Mouse (Mus musculus): Measurements from ENCODE around the gene Pfn1. TPM values are rescaled to one million over a fixed set of nuclear protein-coding genes. Genes with fewer than 3 reads are reported as not detected.

Gene Pfn1
- polyA plus RNA-seq, 1 experiment from 2014 or later: 1,399 TPM

GRCm38 (mm10) chr11:70654923-70655570, 603 bp upstream of the Pfn1 start:
- WGBS: 0% methylated on average over 47 of the region's 48 CpGs
- Histone ChIP-seq H3K9ac (ENCODE audit: low read length) (peak overlapping the region; percentile 98), H3K9me3 (ENCODE audit: control insufficient read depth, low read length) (no peaks in the 10 kb centered on the region), H3K4me2 (ENCODE audit: low read depth) (peak overlapping the region; percentile 86), H3K36me3 (ENCODE audit: control insufficient read depth, insufficient read depth, low read length) (peaks cover 10% of the 10 kb centered on the region; the same call in 1 of the 2 replicates), H3K27ac (ENCODE audit: low read depth, low read length) (peak overlapping the region; percentile 97), H3K4me3 (ENCODE audit: low read depth, low read length) (peak overlapping the region; percentile 100), H3K27me3 (ENCODE audit: control insufficient read depth, insufficient read depth, low read length) (no peaks in the 10 kb centered on the region), H3K4me1 (ENCODE audit: control insufficient read depth, insufficient read depth, low read length) (peaks cover 24% of the 10 kb centered on the region)
- peak; percentile 90 for DNase-seq (ENCODE audit: low spot score)
- peak; percentile 49 for ATAC-seq (ENCODE audit: insufficient read depth, low FRiP score, low TSS enrichment)

- H3K4me3 ChIP-seq (ENCODE audit: low read depth, low read length): peak overlapping the region; percentile 100
- H3K4me1 ChIP-seq (ENCODE audit: control insufficient read depth, insufficient read depth, low read length): peaks cover 24% of the 10 kb centered on the region
- 1% methylated on average over 45 of the region's 63 CpGs for WGBS
- H3K27ac ChIP-seq (ENCODE audit: low read depth, low read length): peak overlapping the region; percentile 97
- H3K9ac ChIP-seq (ENCODE audit: low read length): peak overlapping the region; percentile 98
- no peaks in the 10 kb centered on the region for H3K27me3 ChIP-seq (ENCODE audit: control insufficient read depth, insufficient read depth, low read length)
- H3K36me3 ChIP-seq (ENCODE audit: control insufficient read depth, insufficient read depth, low read length): peaks cover 13% of the 10 kb centered on the region
- H3K9me3 ChIP-seq (ENCODE audit: control insufficient read depth, low read length): no peaks in the 10 kb centered on the region
- H3K4me2 ChIP-seq (ENCODE audit: low read depth): peak overlapping the region; percentile 86
- DNase-seq (ENCODE audit: low spot score): peak; percentile 80
- ATAC-seq (ENCODE audit: insufficient read depth, low FRiP score, low TSS enrichment): peak; percentile 60
Observed at GRCm38 (mm10) chr11:70653345-70654197, 873 bp downstream of the Pfn1 start.

DNA sequence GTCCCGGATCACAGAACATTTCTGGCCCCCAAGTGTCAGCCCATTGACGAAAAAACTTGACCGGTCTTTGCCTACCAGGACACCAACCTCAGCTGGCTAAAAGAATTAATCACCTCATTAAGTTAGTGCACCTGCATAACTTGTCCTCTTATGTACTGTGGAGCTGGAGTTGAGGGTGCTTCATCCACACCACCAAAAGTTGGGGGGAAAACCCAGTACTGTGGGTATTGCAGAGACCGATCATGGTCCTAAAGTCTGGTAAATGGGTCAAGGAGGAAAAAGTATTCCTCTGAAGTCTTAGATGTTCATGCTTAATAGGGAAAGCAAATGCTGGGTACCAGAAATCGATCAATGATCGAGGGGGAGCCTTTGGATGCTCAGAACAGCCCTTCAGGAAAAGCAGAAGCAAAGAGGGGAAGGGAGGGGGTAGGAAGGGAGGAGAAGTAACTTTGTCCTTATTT, 1.5 kb downstream of the Pfn1 start:
- Histone ChIP-seq H3K4me2 (ENCODE audit: low read depth) (peak overlapping the region; percentile 86), H3K27ac (ENCODE audit: low read depth, low read length) (peak overlapping the region; percentile 97; the same call in 1 of the 2 replicates), H3K9ac (ENCODE audit: low read length) (peak overlapping the region; percentile 98), H3K27me3 (ENCODE audit: control insufficient read depth, insufficient read depth, low read length) (no peaks in the 10 kb centered on the region), H3K36me3 (ENCODE audit: control insufficient read depth, insufficient read depth, low read length) (peaks cover 13% of the 10 kb centered on the region), H3K4me1 (ENCODE audit: control insufficient read depth, insufficient read depth, low read length) (peaks cover 30% of the 10 kb centered on the region), H3K9me3 (ENCODE audit: control insufficient read depth, low read length) (no peaks in the 10 kb centered on the region), H3K4me3 (ENCODE audit: low read depth, low read length) (peak overlapping the region; percentile 100)
- 66% methylated on average over 6 of the region's 6 CpGs for WGBS
- no peak for DNase-seq (ENCODE audit: low spot score)
- ATAC-seq (ENCODE audit: insufficient read depth, low FRiP score, low TSS enrichment): no peak

- DNase-seq (ENCODE audit: low spot score) (no peak), ATAC-seq (ENCODE audit: insufficient read depth, low FRiP score, low TSS enrichment) (no peak)
- H3K9ac ChIP-seq (ENCODE audit: low read length): peak overlapping the region; percentile 98; the same call in 1 of the 2 replicates
- H3K4me3 ChIP-seq (ENCODE audit: low read depth, low read length): peak overlapping the region; percentile 100
- H3K4me1 ChIP-seq (ENCODE audit: control insufficient read depth, insufficient read depth, low read length): peaks cover 33% of the 10 kb centered on the region
- H3K9me3 ChIP-seq (ENCODE audit: control insufficient read depth, low read length): no peaks in the 10 kb centered on the region
- peak overlapping the region; percentile 86 for H3K4me2 ChIP-seq (ENCODE audit: low read depth)
- no peak overlapping the region for H3K27ac ChIP-seq (ENCODE audit: low read depth, low read length)
- no peaks in the 10 kb centered on the region for H3K27me3 ChIP-seq (ENCODE audit: control insufficient read depth, insufficient read depth, low read length)
- 70% methylated on average over 12 of the region's 12 CpGs for WGBS
- peaks cover 13% of the 10 kb centered on the region for H3K36me3 ChIP-seq (ENCODE audit: control insufficient read depth, insufficient read depth, low read length)
Observed at GRCm38 (mm10) chr11:70652029-70652883, 2.2 kb downstream of the Pfn1 start.

- Histone ChIP-seq H3K9me3 (ENCODE audit: control insufficient read depth, low read length) (no peaks in the 10 kb centered on the region), H3K27ac (ENCODE audit: low read depth, low read length) (no peak overlapping the region), H3K4me1 (ENCODE audit: control insufficient read depth, insufficient read depth, low read length) (peaks cover 27% of the 10 kb centered on the region), H3K9ac (ENCODE audit: low read length) (no peak overlapping the region), H3K36me3 (ENCODE audit: control insufficient read depth, insufficient read depth, low read length) (peaks cover 13% of the 10 kb centered on the region), H3K4me3 (ENCODE audit: low read depth, low read length) (no peak overlapping the region), H3K4me2 (ENCODE audit: low read depth) (no peak overlapping the region), H3K27me3 (ENCODE audit: control insufficient read depth, insufficient read depth, low read length) (no peaks in the 10 kb centered on the region)
- no peak for ATAC-seq (ENCODE audit: insufficient read depth, low FRiP score, low TSS enrichment)
- 87% methylated on average over 2 of the region's 2 CpGs for WGBS
- DNase-seq (ENCODE audit: low spot score): no peak
Observed at GRCm38 (mm10) chr11:70651391-70651790, 3.1 kb downstream of the Pfn1 start.

DNA sequence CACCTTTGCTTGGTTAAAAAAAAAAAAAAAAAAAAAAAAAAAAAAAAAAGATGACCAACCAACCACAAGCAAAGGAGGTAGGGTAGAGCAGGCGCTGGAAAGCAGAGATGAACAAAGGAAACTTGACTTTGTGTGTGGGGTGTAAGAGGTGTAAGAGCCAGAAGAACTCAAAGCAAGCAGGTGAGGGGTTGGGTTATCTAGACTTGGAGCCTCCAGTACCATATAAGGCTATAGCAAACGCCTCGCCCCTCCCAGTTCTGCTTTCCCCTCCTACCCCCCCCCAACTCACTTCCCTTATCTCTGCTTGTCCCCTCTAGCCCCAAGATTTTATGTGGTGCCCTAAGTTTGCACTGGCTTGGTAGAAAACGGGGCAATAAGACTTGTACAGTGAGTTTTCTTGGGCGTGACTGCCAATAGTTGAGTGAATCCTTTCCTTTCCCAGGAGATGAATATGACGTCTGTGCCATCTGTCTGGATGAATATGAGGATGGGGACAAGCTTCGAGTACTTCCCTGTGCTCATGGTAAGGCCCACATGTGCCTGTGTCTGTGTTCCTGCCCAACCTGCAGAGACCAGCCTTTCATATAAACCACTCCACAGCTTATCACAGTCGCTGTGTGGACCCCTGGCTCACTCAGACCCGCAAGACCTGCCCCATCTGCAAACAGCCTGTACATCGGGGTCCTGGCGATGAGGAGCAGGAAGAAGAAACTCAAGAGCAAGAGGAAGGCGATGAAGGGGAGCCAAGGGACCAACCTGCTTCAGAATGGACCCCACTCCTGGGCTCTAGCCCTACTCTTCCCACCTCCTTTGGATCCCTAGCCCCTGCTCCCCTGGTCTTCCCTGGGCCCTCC, 3.9 kb downstream of the Pfn1 start:
- Histone ChIP-seq H3K4me2 (ENCODE audit: low read depth) (no peak overlapping the region), H3K4me3 (ENCODE audit: low read depth, low read length) (no peak overlapping the region; the same call in 1 of the 2 replicates), H3K27me3 (ENCODE audit: control insufficient read depth, insufficient read depth, low read length) (no peaks in the 10 kb centered on the region), H3K9me3 (ENCODE audit: control insufficient read depth, low read length) (no peaks in the 10 kb centered on the region), H3K4me1 (ENCODE audit: control insufficient read depth, insufficient read depth, low read length) (peaks cover 28% of the 10 kb centered on the region), H3K36me3 (ENCODE audit: control insufficient read depth, insufficient read depth, low read length) (peaks cover 13% of the 10 kb centered on the region), H3K9ac (ENCODE audit: low read length) (no peak overlapping the region), H3K27ac (ENCODE audit: low read depth, low read length) (peak overlapping the region; percentile 39; the same call in 1 of the 2 replicates)
- ATAC-seq (ENCODE audit: insufficient read depth, low FRiP score, low TSS enrichment) (no peak), DNase-seq (ENCODE audit: low spot score) (no peak)
- WGBS: 92% methylated on average over 12 of the region's 12 CpGs

DNA sequence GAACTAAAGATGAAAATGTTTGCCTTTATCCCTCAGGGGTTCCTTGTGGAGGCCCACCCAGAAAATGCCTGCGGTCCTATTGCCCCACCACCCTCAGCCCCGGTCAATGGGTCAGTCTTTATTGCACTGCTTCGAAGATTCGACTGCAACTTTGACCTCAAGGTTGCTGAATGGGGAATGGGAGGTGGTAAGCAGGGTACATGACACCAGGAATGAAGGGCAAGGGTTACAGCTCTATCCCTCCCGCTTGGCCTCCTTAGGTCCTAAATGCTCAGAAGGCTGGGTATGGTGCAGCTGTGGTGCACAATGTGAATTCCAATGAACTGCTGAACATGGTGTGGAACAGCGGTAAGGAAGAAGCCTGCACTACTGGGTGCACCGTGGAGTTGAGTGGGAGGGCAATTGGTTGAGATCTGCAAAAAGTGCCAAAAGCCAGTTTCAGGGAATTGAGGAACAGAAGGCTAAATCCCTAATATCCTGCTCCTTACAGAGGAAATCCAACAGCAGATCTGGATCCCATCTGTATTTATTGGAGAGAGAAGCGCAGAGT, 5.2 kb downstream of the Pfn1 start:
- Histone ChIP-seq H3K36me3 (ENCODE audit: control insufficient read depth, insufficient read depth, low read length) (peaks cover 21% of the 10 kb centered on the region), H3K4me1 (ENCODE audit: control insufficient read depth, insufficient read depth, low read length) (peaks cover 28% of the 10 kb centered on the region), H3K4me3 (ENCODE audit: low read depth, low read length) (no peak overlapping the region), H3K4me2 (ENCODE audit: low read depth) (0 out of 2 replicates have a peak overlapping the region, but pooled peaks have one; percentile 1), H3K9ac (ENCODE audit: low read length) (no peak overlapping the region; the same call in 1 of the 2 replicates), H3K9me3 (ENCODE audit: control insufficient read depth, low read length) (no peaks in the 10 kb centered on the region), H3K27ac (ENCODE audit: low read depth, low read length) (no peak overlapping the region), H3K27me3 (ENCODE audit: control insufficient read depth, insufficient read depth, low read length) (no peaks in the 10 kb centered on the region)
- no peak for DNase-seq (ENCODE audit: low spot score)
- WGBS: 83% methylated on average over 8 of the region's 8 CpGs
- ATAC-seq (ENCODE audit: insufficient read depth, low FRiP score, low TSS enrichment): no peak

All from neural tube, embryonic 11.5 days (tissue).